Mouse (Mus musculus) bone marrow macrophage, adult 2 months (primary cell): ENCODE measurements around the gene Tecpr2.

Experiments used
- CTCF ChIP-seq: IDR thresholded peaks from 2 replicates; pipeline ENCODE4 v1.5.1; 2012; ENCODE audit warnings: low read depth, mild to moderate bottlenecking, low read length, moderate library complexity
- POLR2A ChIP-seq: IDR thresholded peaks from 2 replicates; pipeline ENCODE4 v1.6.1; 2012; ENCODE audit warnings: mild to moderate bottlenecking, low read depth, low read length, borderline replicate concordance

DNA sequence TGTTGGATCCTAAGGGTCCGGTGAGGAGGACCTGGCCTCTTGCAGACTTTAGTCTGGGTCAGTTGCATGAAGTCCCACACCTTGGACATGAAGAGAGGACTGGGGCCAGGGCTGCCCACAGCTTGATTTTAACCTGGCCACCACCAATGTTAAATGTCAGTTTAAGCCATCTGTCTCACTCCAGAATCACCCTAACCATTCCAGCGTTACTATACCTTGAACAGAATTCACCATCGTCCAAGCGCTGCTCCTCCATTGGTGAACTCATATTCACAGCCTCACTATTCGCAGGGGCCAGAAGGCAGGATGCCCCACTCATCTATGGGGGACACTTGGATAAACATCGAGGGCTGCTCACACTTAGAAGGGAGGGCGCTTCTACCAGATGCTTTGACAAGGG is 111.9 kb downstream of the Tecpr2 start:
- TF ChIP-seq CTCF: no peak
- no peak for TF ChIP-seq POLR2A
